Mouse (Mus musculus): ENCODE results near the gene Fam160b1.

Fam160b1 gene

GRCm38 (mm10) chr19:57367201-57367600, 6.7 kb downstream of the Fam160b1 start:
- DNase-seq (ENCODE audit: low read depth, low spot score): no peak
- H3K27me3 ChIP-seq (ENCODE audit: control insufficient read depth, insufficient read depth, low read length, poor library complexity, severe bottlenecking): no peaks in the 10 kb centered on the region
- H3K36me3 ChIP-seq (ENCODE audit: control insufficient read depth, insufficient read depth, low read length, poor library complexity, severe bottlenecking): peaks cover 9% of the 10 kb centered on the region

- Histone ChIP-seq H3K27me3 (ENCODE audit: control insufficient read depth, insufficient read depth, low read length, poor library complexity, severe bottlenecking) (no peaks in the 10 kb centered on the region), H3K36me3 (ENCODE audit: control insufficient read depth, insufficient read depth, low read length, poor library complexity, severe bottlenecking) (peaks cover 9% of the 10 kb centered on the region)
- no peak for DNase-seq (ENCODE audit: low read depth, low spot score)
These were observed 7.4 kb downstream of the Fam160b1 start for GRCm38 (mm10) chr19:57367849-57368387.

- no peaks in the 10 kb centered on the region for H3K27me3 ChIP-seq (ENCODE audit: control insufficient read depth, insufficient read depth, low read length, poor library complexity, severe bottlenecking)
- DNase-seq (ENCODE audit: low read depth, low spot score): no peak
- H3K36me3 ChIP-seq (ENCODE audit: control insufficient read depth, insufficient read depth, low read length, poor library complexity, severe bottlenecking): peaks cover 14% of the 10 kb centered on the region
These were observed 12.9 kb downstream of the Fam160b1 start for GRCm38 (mm10) chr19:57373276-57373811.

- Histone ChIP-seq H3K36me3 (ENCODE audit: control insufficient read depth, insufficient read depth, low read length, poor library complexity, severe bottlenecking) (peaks cover 13% of the 10 kb centered on the region), H3K27me3 (ENCODE audit: control insufficient read depth, insufficient read depth, low read length, poor library complexity, severe bottlenecking) (no peaks in the 10 kb centered on the region)
- DNase-seq (ENCODE audit: low read depth, low spot score): no peak
These were observed 14.7 kb downstream of the Fam160b1 start for GRCm38 (mm10) chr19:57375161-57375560.

- DNase-seq (ENCODE audit: low read depth, low spot score): no peak
- no peaks in the 10 kb centered on the region for H3K27me3 ChIP-seq (ENCODE audit: control insufficient read depth, insufficient read depth, low read length, poor library complexity, severe bottlenecking)
These were observed 15.3 kb downstream of the Fam160b1 start for GRCm38 (mm10) chr19:57375746-57376145.

GRCm38 (mm10) chr19:57377043-57377703, 16.7 kb downstream of the Fam160b1 start:
- Histone ChIP-seq H3K36me3 (ENCODE audit: control insufficient read depth, insufficient read depth, low read length, poor library complexity, severe bottlenecking) (peaks cover 11% of the 10 kb centered on the region), H3K27me3 (ENCODE audit: control insufficient read depth, insufficient read depth, low read length, poor library complexity, severe bottlenecking) (no peaks in the 10 kb centered on the region)
- no peak for DNase-seq (ENCODE audit: low read depth, low spot score)

More at GRCm38 (mm10) chr19:57375746-57376145, 15.3 kb downstream of the Fam160b1 start:
- peaks cover 13% of the 10 kb centered on the region for H3K36me3 ChIP-seq (ENCODE audit: control insufficient read depth, insufficient read depth, low read length, poor library complexity, severe bottlenecking)

GRCm38 (mm10) chr19:57386176-57386693, 25.8 kb downstream of the Fam160b1 start:
- DNase-seq (ENCODE audit: low read depth, low spot score): no peak
- H3K27me3 ChIP-seq (ENCODE audit: control insufficient read depth, insufficient read depth, low read length, poor library complexity, severe bottlenecking): no peaks in the 10 kb centered on the region
- peaks cover 14% of the 10 kb centered on the region for H3K36me3 ChIP-seq (ENCODE audit: control insufficient read depth, insufficient read depth, low read length, poor library complexity, severe bottlenecking)

- no peak for DNase-seq (ENCODE audit: low read depth, low spot score)
- Histone ChIP-seq H3K27me3 (ENCODE audit: control insufficient read depth, insufficient read depth, low read length, poor library complexity, severe bottlenecking) (no peaks in the 10 kb centered on the region), H3K36me3 (ENCODE audit: control insufficient read depth, insufficient read depth, low read length, poor library complexity, severe bottlenecking) (no peaks in the 10 kb centered on the region)
These were observed 31.1 kb downstream of the Fam160b1 start for GRCm38 (mm10) chr19:57391545-57391944.

- Histone ChIP-seq H3K36me3 (ENCODE audit: control insufficient read depth, insufficient read depth, low read length, poor library complexity, severe bottlenecking) (no peaks in the 10 kb centered on the region), H3K27me3 (ENCODE audit: control insufficient read depth, insufficient read depth, low read length, poor library complexity, severe bottlenecking) (no peaks in the 10 kb centered on the region)
- DNase-seq (ENCODE audit: low read depth, low spot score): peak; percentile 52
These were observed 33.0 kb downstream of the Fam160b1 start for GRCm38 (mm10) chr19:57393357-57393957.

- no peak for DNase-seq (ENCODE audit: low read depth, low spot score)
- H3K27me3 ChIP-seq (ENCODE audit: control insufficient read depth, insufficient read depth, low read length, poor library complexity, severe bottlenecking): no peaks in the 10 kb centered on the region
- no peaks in the 10 kb centered on the region for H3K36me3 ChIP-seq (ENCODE audit: control insufficient read depth, insufficient read depth, low read length, poor library complexity, severe bottlenecking)
These were observed 36.1 kb downstream of the Fam160b1 start for GRCm38 (mm10) chr19:57396609-57397008.

- no peaks in the 10 kb centered on the region for H3K27me3 ChIP-seq (ENCODE audit: control insufficient read depth, insufficient read depth, low read length, poor library complexity, severe bottlenecking)
- DNase-seq (ENCODE audit: low read depth, low spot score): no peak
- no peaks in the 10 kb centered on the region for H3K36me3 ChIP-seq (ENCODE audit: control insufficient read depth, insufficient read depth, low read length, poor library complexity, severe bottlenecking)
These were observed 41.9 kb downstream of the Fam160b1 start for GRCm38 (mm10) chr19:57402364-57402763.

- Histone ChIP-seq H3K27me3 (ENCODE audit: control insufficient read depth, insufficient read depth, low read length, poor library complexity, severe bottlenecking) (no peaks in the 10 kb centered on the region), H3K36me3 (ENCODE audit: control insufficient read depth, insufficient read depth, low read length, poor library complexity, severe bottlenecking) (no peaks in the 10 kb centered on the region)
- DNase-seq (ENCODE audit: low read depth, low spot score): peak; percentile 69
These were observed 43.4 kb downstream of the Fam160b1 start for GRCm38 (mm10) chr19:57403700-57404501.

- no peaks in the 10 kb centered on the region for H3K36me3 ChIP-seq (ENCODE audit: control insufficient read depth, insufficient read depth, low read length, poor library complexity, severe bottlenecking)
- no peak for DNase-seq (ENCODE audit: low read depth, low spot score)
- no peaks in the 10 kb centered on the region for H3K27me3 ChIP-seq (ENCODE audit: control insufficient read depth, insufficient read depth, low read length, poor library complexity, severe bottlenecking)
These were observed 44.0 kb downstream of the Fam160b1 start for GRCm38 (mm10) chr19:57404502-57404848.

- Histone ChIP-seq H3K36me3 (ENCODE audit: control insufficient read depth, insufficient read depth, low read length, poor library complexity, severe bottlenecking) (no peaks in the 10 kb centered on the region), H3K27me3 (ENCODE audit: control insufficient read depth, insufficient read depth, low read length, poor library complexity, severe bottlenecking) (no peaks in the 10 kb centered on the region)
- DNase-seq (ENCODE audit: low read depth, low spot score): no peak
These were observed 47.5 kb downstream of the Fam160b1 start for GRCm38 (mm10) chr19:57407947-57408346.

Measured in splenic B cell, adult 2 months (primary cell).